Mouse (Mus musculus): ENCODE data around the gene Plpp4. TPM values are rescaled to one million over a fixed set of nuclear protein-coding genes. Genes with fewer than 3 reads are reported as not detected.

The Plpp4 gene
- total and polyA plus RNA-seq, 2 experiments from 2014 or later: 6.7 to 8.6 TPM

- no peak overlapping the region for H3K9ac ChIP-seq
- peaks cover 4% of the 10 kb centered on the region; the same call in 1 of the 2 replicates for H3K27me3 ChIP-seq (ENCODE audit: insufficient read depth, low read length)
- TF ChIP-seq CTCF (IDR thresholded peaks at IDR 0.05; ENCODE audit: low read depth): no peak
- H3K4me1 ChIP-seq (ENCODE audit: insufficient read depth): no peaks in the 10 kb centered on the region
- ATAC-seq: no peak
- DNase-seq: no peak
- H3K36me3 ChIP-seq (ENCODE audit: insufficient read depth): no peaks in the 10 kb centered on the region
- H3K27ac ChIP-seq (ENCODE audit: low read depth, low read length): no peak overlapping the region
- no peaks in the 10 kb centered on the region for H3K9me3 ChIP-seq (ENCODE audit: low read length)
- H3K4me3 ChIP-seq (ENCODE audit: low read depth, low read length): no peak overlapping the region
- H3K4me2 ChIP-seq (ENCODE audit: low read depth): no peak overlapping the region
These were observed 5.8 kb upstream of the Plpp4 start for GRCm38 (mm10) chr7:129250981-129251380.

GRCm38 (mm10) chr7:129253406-129253805 is 3.4 kb upstream of the Plpp4 start:
- H3K4me2 ChIP-seq (ENCODE audit: low read depth): no peak overlapping the region
- H3K9me3 ChIP-seq (ENCODE audit: low read length): no peaks in the 10 kb centered on the region
- peaks cover 7% of the 10 kb centered on the region for H3K27me3 ChIP-seq (ENCODE audit: insufficient read depth, low read length)
- ATAC-seq (no peak), DNase-seq (no peak)
- H3K4me1 ChIP-seq (ENCODE audit: insufficient read depth): no peaks in the 10 kb centered on the region
- no peak overlapping the region for H3K9ac ChIP-seq
- no peak for TF ChIP-seq CTCF (IDR thresholded peaks at IDR 0.05; ENCODE audit: low read depth)
- H3K36me3 ChIP-seq (ENCODE audit: insufficient read depth): no peaks in the 10 kb centered on the region
- WGBS: 81% methylated on average over 6 of the region's 6 CpGs
- H3K27ac ChIP-seq (ENCODE audit: low read depth, low read length): no peak overlapping the region
- no peak overlapping the region for H3K4me3 ChIP-seq (ENCODE audit: low read depth, low read length)

- 74% methylated on average over 1 of the region's 1 CpGs for WGBS
These were observed 2.7 kb upstream of the Plpp4 start for GRCm38 (mm10) chr7:129254126-129254525.

GRCm38 (mm10) chr7:129255406-129255805 is 1.4 kb upstream of the Plpp4 start:
- H3K4me2 ChIP-seq (ENCODE audit: low read depth): no peak overlapping the region
- no peak for TF ChIP-seq CTCF (IDR thresholded peaks at IDR 0.05; ENCODE audit: low read depth)
- peaks cover 7% of the 10 kb centered on the region for H3K27me3 ChIP-seq (ENCODE audit: insufficient read depth, low read length)
- H3K27ac ChIP-seq (ENCODE audit: low read depth, low read length): no peak overlapping the region
- no peaks in the 10 kb centered on the region for H3K36me3 ChIP-seq (ENCODE audit: insufficient read depth)
- H3K4me3 ChIP-seq (ENCODE audit: low read depth, low read length): no peak overlapping the region
- DNase-seq (no peak), ATAC-seq (no peak)
- H3K9ac ChIP-seq: no peak overlapping the region
- no peaks in the 10 kb centered on the region for H3K4me1 ChIP-seq (ENCODE audit: insufficient read depth)
- H3K9me3 ChIP-seq (ENCODE audit: low read length): no peaks in the 10 kb centered on the region
- 95% methylated on average over 6 of the region's 6 CpGs for WGBS

More at GRCm38 (mm10) chr7:129254126-129254525, 2.7 kb upstream of the Plpp4 start:
- no peaks in the 10 kb centered on the region for H3K36me3 ChIP-seq (ENCODE audit: insufficient read depth)
- H3K27me3 ChIP-seq (ENCODE audit: insufficient read depth, low read length): peaks cover 7% of the 10 kb centered on the region
- H3K4me1 ChIP-seq (ENCODE audit: insufficient read depth): no peaks in the 10 kb centered on the region
- ATAC-seq: no peak
- H3K4me2 ChIP-seq (ENCODE audit: low read depth): no peak overlapping the region
- no peak for DNase-seq
- H3K9ac ChIP-seq: no peak overlapping the region
- H3K4me3 ChIP-seq (ENCODE audit: low read depth, low read length): no peak overlapping the region
- TF ChIP-seq CTCF (IDR thresholded peaks at IDR 0.05; ENCODE audit: low read depth): no peak
- no peaks in the 10 kb centered on the region for H3K9me3 ChIP-seq (ENCODE audit: low read length)
- H3K27ac ChIP-seq (ENCODE audit: low read depth, low read length): no peak overlapping the region

- ATAC-seq (no peak), DNase-seq (no peak)
- peak overlapping the region; percentile 51 for H3K4me3 ChIP-seq (ENCODE audit: low read depth, low read length)
- no peak overlapping the region for H3K9ac ChIP-seq
- H3K27me3 ChIP-seq (ENCODE audit: insufficient read depth, low read length): peaks cover 7% of the 10 kb centered on the region
- no peaks in the 10 kb centered on the region for H3K9me3 ChIP-seq (ENCODE audit: low read length)
- peak overlapping the region; percentile 96 for H3K4me2 ChIP-seq (ENCODE audit: low read depth)
- 16% methylated on average over 13 of the region's 13 CpGs for WGBS
- no peak overlapping the region for H3K27ac ChIP-seq (ENCODE audit: low read depth, low read length)
- no peaks in the 10 kb centered on the region for H3K4me1 ChIP-seq (ENCODE audit: insufficient read depth)
- TF ChIP-seq CTCF (IDR thresholded peaks at IDR 0.05; ENCODE audit: low read depth): no peak
- no peaks in the 10 kb centered on the region for H3K36me3 ChIP-seq (ENCODE audit: insufficient read depth)
These were observed 665 bp downstream of the Plpp4 start for GRCm38 (mm10) chr7:129257374-129258018.

GRCm38 (mm10) chr7:129258331-129258730 is 1.5 kb downstream of the Plpp4 start:
- Histone ChIP-seq H3K4me1 (ENCODE audit: insufficient read depth) (no peaks in the 10 kb centered on the region), H3K9ac (no peak overlapping the region), H3K27ac (ENCODE audit: low read depth, low read length) (no peak overlapping the region), H3K9me3 (ENCODE audit: low read length) (no peaks in the 10 kb centered on the region), H3K36me3 (ENCODE audit: insufficient read depth) (no peaks in the 10 kb centered on the region), H3K4me3 (ENCODE audit: low read depth, low read length) (no peak overlapping the region), H3K27me3 (ENCODE audit: insufficient read depth, low read length) (peaks cover 7% of the 10 kb centered on the region), H3K4me2 (ENCODE audit: low read depth) (no peak overlapping the region)
- DNase-seq: no peak
- WGBS: 32% methylated on average over 7 of the region's 7 CpGs
- no peak for TF ChIP-seq CTCF (IDR thresholded peaks at IDR 0.05; ENCODE audit: low read depth)
- no peak for ATAC-seq

- peaks cover 4% of the 10 kb centered on the region for H3K27me3 ChIP-seq (ENCODE audit: insufficient read depth, low read length)
- ATAC-seq: no peak
- H3K9me3 ChIP-seq (ENCODE audit: low read length): no peaks in the 10 kb centered on the region
- no peaks in the 10 kb centered on the region for H3K4me1 ChIP-seq (ENCODE audit: insufficient read depth)
- H3K9ac ChIP-seq: no peak overlapping the region
- TF ChIP-seq CTCF (IDR thresholded peaks at IDR 0.05; ENCODE audit: low read depth): no peak
- no peak overlapping the region for H3K27ac ChIP-seq (ENCODE audit: low read depth, low read length)
- H3K36me3 ChIP-seq (ENCODE audit: insufficient read depth): no peaks in the 10 kb centered on the region
- no peak overlapping the region for H3K4me3 ChIP-seq (ENCODE audit: low read depth, low read length)
- DNase-seq: no peak
- no peak overlapping the region for H3K4me2 ChIP-seq (ENCODE audit: low read depth)
- 63% methylated on average over 6 of the region's 6 CpGs for WGBS
These were observed 2.4 kb downstream of the Plpp4 start for GRCm38 (mm10) chr7:129259195-129259594.

Data from forebrain, postnatal 0 days (tissue).